Mouse (Mus musculus) forebrain, embryonic 10.5 days (tissue): ENCODE results near the gene Gstm2. TPM values are rescaled to one million over a fixed set of nuclear protein-coding genes. Genes with fewer than 3 reads are reported as not detected.
"Not testable (repeated sequence)": the region's sequence is repeated elsewhere in the genome, so short reads cannot be mapped to it uniquely, and the experiment has no call there.

Experiments
- DNase-seq: peaks from one replicate; pipeline ENCODE4 v3.0.0-alpha.2; 2017; ENCODE audit warnings: low spot score; ENCODE audit errors: extremely low spot score
- H3K27ac ChIP-seq: fragments of 300-500 bp; sonication (generic); 2 replicates; pipeline ENCODE4 v1.5.1; 2016; ENCODE audit warnings: mild to moderate bottlenecking
- H3K27me3 ChIP-seq: fragments of 300-500 bp; sonication (generic); 2 replicates; pipeline ENCODE4 v1.6.1; 2016; ENCODE audit warnings: mild to moderate bottlenecking; ENCODE audit not compliant: poor library complexity, severe bottlenecking
- H3K36me3 ChIP-seq: fragments of 300-500 bp; sonication (generic); replicated peaks from 2 replicates; pipeline ENCODE4 v1.6.1; 2016; ENCODE audit warnings: mild to moderate bottlenecking, moderate library complexity
- H3K4me1 ChIP-seq: fragments of 300-500 bp; sonication (generic); 2 replicates; pipeline ENCODE4 v1.6.1; 2016
- H3K4me3 ChIP-seq: fragments of 300-500 bp; sonication (generic); 2 replicates; pipeline ENCODE4 v1.5.1; 2016; ENCODE audit warnings: mild to moderate bottlenecking, moderate library complexity
- H3K9me3 ChIP-seq: fragments of 300-500 bp; sonication (generic); 2 replicates; pipeline ENCODE4 v1.6.1; 2016; ENCODE audit warnings: mild to moderate bottlenecking, moderate library complexity
- WGBS: fragments of 180-500 bp; shearing (Covaris S2); methylation state at CpG from one replicate; pipeline ENCODE4 v1.1.7; 2016; 5-methylcytosine and 5-hydroxymethylcytosine counted together
- polyA plus RNA-seq: library from polyadenylated mRNA; unstranded; fragments of >200 nt; fragmentation: Nextera tagmentation; extraction: Ambion mirVana; gene quantifications from 2 replicates; pipeline ENCODE4 v1.2.1, GENCODE M21; 2016

Gstm2 gene
- polyA plus RNA-seq, 1 experiment from 2014 or later = 10.2 TPM

- 86% methylated on average over 5 of the region's 5 CpGs for WGBS
- DNase-seq = no peak
- H3K4me1 ChIP-seq = peaks cover 6% of the 10 kb centered on the region; the same call in 1 of the 2 replicates
- no peak overlapping the region for H3K4me3 ChIP-seq
- no peaks in the 10 kb centered on the region for H3K36me3 ChIP-seq
- no peaks in the 10 kb centered on the region for H3K9me3 ChIP-seq
- H3K27me3 ChIP-seq = no peaks in the 10 kb centered on the region
- H3K27ac ChIP-seq = no peak overlapping the region
These were observed 32.3 kb downstream of the Gstm2 start for GRCm38 (mm10) chr3:107953906-107954305.

DNA sequence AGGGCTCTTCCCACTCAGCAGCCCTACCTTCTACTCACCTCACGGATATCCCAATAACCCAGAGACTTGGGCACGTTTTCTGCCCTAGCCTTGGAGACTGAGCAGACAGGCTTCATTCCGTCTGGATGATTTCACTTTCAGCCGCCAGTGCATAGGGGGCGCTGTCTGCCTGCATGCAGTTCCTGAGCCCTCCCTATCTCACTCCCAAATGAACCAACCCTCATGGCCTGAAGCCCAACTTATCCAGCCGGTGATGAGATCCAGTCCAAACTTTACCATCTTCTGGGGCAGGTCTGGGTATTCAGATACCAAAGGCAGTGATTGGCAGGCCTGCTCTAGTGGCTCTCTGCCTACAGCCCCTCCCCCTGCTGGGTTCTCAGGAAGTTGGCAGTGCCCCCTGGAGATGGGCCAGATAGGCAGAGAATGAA, 32.9 kb downstream of the Gstm2 start:
- H3K4me1 ChIP-seq = peaks cover 6% of the 10 kb centered on the region; the same call in 1 of the 2 replicates
- no peaks in the 10 kb centered on the region for H3K36me3 ChIP-seq
- H3K9me3 ChIP-seq = no peaks in the 10 kb centered on the region
- no peak overlapping the region for H3K4me3 ChIP-seq
- no peaks in the 10 kb centered on the region for H3K27me3 ChIP-seq
- DNase-seq = peak; percentile 28
- 16% methylated on average over 6 of the region's 6 CpGs for WGBS
- H3K27ac ChIP-seq = no peak overlapping the region

- Histone ChIP-seq H3K27ac (no peak overlapping the region), H3K4me3 (no peak overlapping the region), H3K4me1 (peaks cover 6% of the 10 kb centered on the region; the same call in 1 of the 2 replicates), H3K36me3 (no peaks in the 10 kb centered on the region), H3K27me3 (no peaks in the 10 kb centered on the region), H3K9me3 (no peaks in the 10 kb centered on the region)
- DNase-seq = no peak
- WGBS = 86% methylated on average over 11 of the region's 11 CpGs
These were observed 35.7 kb downstream of the Gstm2 start for GRCm38 (mm10) chr3:107950531-107950930.

GRCm38 (mm10) chr3:107949461-107949860, 36.8 kb downstream of the Gstm2 start:
- WGBS = 97% methylated on average over 1 of the region's 1 CpGs
- not testable (repeated sequence) for H3K9me3 ChIP-seq, H3K4me1 ChIP-seq, H3K36me3 ChIP-seq, H3K27ac ChIP-seq, H3K27me3 ChIP-seq, DNase-seq, H3K4me3 ChIP-seq

GRCm38 (mm10) chr3:107945729-107946128, 40.5 kb downstream of the Gstm2 start:
- H3K9me3 ChIP-seq = no peaks in the 10 kb centered on the region
- H3K36me3 ChIP-seq = no peaks in the 10 kb centered on the region
- DNase-seq = no peak
- no peak overlapping the region for H3K27ac ChIP-seq
- no peaks in the 10 kb centered on the region for H3K27me3 ChIP-seq
- WGBS = 59% methylated on average over 4 of the region's 4 CpGs
- no peak overlapping the region for H3K4me3 ChIP-seq
- H3K4me1 ChIP-seq = peaks cover 13% of the 10 kb centered on the region

- DNase-seq = peak; percentile 59
- Histone ChIP-seq H3K36me3 (no peaks in the 10 kb centered on the region), H3K27me3 (no peaks in the 10 kb centered on the region), H3K27ac (peak within 1 kb of the TSS; percentile 68), H3K4me1 (peaks cover 23% of the 10 kb centered on the region), H3K9me3 (no peaks in the 10 kb centered on the region), H3K4me3 (peak within 1 kb of the TSS; percentile 46)
- 15% methylated on average over 20 of the region's 20 CpGs for WGBS
These were observed 42.8 kb downstream of the Gstm2 start, which contains the start of gene Gstm6 for GRCm38 (mm10) chr3:107943239-107943990. TSS of gene Gstm6 (minus strand) at chr3:107943749.

DNA sequence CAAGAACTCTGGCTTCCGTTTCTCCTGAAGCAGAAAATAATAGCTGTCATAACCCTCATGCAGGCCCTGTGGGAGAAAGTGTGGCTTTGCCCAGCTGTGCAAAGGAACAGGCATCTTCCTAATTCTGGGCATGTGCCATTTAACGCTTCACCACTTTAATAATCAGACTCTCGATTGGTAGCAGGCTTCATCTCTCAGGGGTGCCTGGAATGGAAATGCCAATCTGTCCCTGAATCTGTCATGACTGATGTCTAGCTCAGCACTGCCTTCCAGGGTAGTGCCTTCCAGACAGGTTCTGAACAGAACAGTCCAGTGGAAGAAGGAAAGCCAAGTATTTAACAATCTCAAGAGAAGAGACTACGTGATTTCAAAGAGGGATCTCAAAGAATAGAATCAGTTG, 45.0 kb downstream of the Gstm2 start:
- peaks cover 23% of the 10 kb centered on the region for H3K4me1 ChIP-seq
- 87% methylated on average over 4 of the region's 4 CpGs for WGBS

GRCm38 (mm10) chr3:107940524-107940923, 45.7 kb downstream of the Gstm2 start:
- Histone ChIP-seq H3K27me3 (no peaks in the 10 kb centered on the region), H3K36me3 (no peaks in the 10 kb centered on the region), H3K4me1 (peaks cover 23% of the 10 kb centered on the region), H3K27ac (no peak overlapping the region), H3K9me3 (no peaks in the 10 kb centered on the region), H3K4me3 (no peak overlapping the region)
- WGBS = 88% methylated on average over 7 of the region's 7 CpGs
- no peak for DNase-seq

More for the DNA sequence above, 45.0 kb downstream of the Gstm2 start:
- H3K27me3 ChIP-seq = no peaks in the 10 kb centered on the region
- no peak overlapping the region for H3K4me3 ChIP-seq
- H3K9me3 ChIP-seq = no peaks in the 10 kb centered on the region
- no peak overlapping the region for H3K27ac ChIP-seq
- H3K36me3 ChIP-seq = no peaks in the 10 kb centered on the region
- DNase-seq = no peak

- Histone ChIP-seq H3K9me3 (no peaks in the 10 kb centered on the region), H3K27ac (0 out of 2 replicates have a peak overlapping the region, but pooled peaks have one; percentile 20), H3K36me3 (no peaks in the 10 kb centered on the region), H3K4me1 (peaks cover 23% of the 10 kb centered on the region), H3K27me3 (no peaks in the 10 kb centered on the region), H3K4me3 (no peak overlapping the region)
- WGBS = 86% methylated on average over 4 of the region's 4 CpGs
- no peak for DNase-seq
These were observed 46.4 kb downstream of the Gstm2 start for GRCm38 (mm10) chr3:107939830-107940229.

DNA sequence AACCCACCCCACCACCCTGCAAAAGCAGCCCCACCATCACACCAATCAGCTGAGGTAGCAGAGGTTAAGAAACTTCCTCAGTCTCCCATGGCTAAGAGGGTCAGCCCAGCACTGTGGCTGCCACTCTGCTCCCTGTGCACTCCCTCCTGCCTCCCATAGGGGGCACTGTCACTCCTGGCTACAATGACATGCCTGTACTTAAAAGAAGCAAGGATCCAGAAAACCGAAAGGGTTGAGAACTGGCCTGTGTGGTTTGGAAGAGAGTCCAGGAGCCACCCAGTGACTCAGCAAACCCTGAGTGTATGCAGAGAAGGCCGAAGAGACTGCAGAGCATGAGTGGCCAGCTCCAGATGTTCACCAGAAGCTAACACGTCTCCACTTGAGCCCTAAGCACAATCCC, 46.9 kb downstream of the Gstm2 start:
- DNase-seq = peak; percentile 62
- WGBS = 56% methylated on average over 3 of the region's 3 CpGs
- Histone ChIP-seq H3K36me3 (no peaks in the 10 kb centered on the region), H3K4me3 (no peak overlapping the region), H3K27ac (peak overlapping the region; percentile 20; the same call in 1 of the 2 replicates), H3K4me1 (peaks cover 23% of the 10 kb centered on the region), H3K27me3 (0 out of 2 replicates have a peak, but pooled peaks cover under 1% of the 10 kb centered on the region), H3K9me3 (no peaks in the 10 kb centered on the region)

DNA sequence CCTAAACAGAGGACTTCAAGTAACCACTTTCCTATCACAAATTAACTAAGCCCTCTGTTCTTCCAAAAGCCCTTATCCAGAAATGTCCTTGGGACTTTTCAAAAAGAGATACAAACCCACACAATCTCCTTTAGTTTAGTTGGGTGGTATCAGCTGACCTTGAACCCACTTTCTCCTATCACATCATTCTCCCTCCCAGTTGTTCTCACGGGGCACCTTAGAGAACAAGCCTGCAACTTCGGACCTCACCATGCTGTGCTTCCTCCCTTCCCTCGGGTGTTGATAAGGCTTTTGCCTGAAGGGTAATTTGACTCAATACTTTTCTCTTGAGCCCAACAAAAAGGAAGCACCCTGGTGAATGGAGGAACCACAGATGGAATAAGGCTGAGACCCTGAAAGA, 50.4 kb downstream of the Gstm2 start:
- Histone ChIP-seq H3K36me3 (no peaks in the 10 kb centered on the region), H3K9me3 (no peaks in the 10 kb centered on the region), H3K27me3 (peaks cover 17% of the 10 kb centered on the region; the same call in 1 of the 2 replicates), H3K4me1 (peaks cover 26% of the 10 kb centered on the region), H3K4me3 (no peak overlapping the region), H3K27ac (no peak overlapping the region)
- 82% methylated on average over 3 of the region's 3 CpGs for WGBS
- DNase-seq = no peak

DNA sequence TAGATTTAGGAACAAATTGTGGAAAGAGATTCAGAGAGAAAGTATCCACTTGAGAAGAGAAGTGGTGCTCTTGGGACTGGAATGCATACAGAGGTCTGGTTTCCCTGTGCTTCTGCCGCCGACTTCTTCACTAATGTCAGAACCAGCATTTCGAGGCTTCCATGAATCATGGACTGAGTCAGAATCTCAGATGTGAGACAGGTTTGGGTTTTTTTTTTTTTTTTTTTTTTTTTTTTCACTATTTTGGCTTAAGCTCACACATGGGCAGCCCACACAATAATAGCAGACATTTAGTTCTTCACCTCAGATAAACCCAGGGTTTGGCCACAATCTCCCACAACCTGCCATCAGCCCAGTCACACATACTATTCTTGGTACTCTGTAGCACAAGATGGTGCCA, 51.0 kb downstream of the Gstm2 start:
- DNase-seq = no peak
- 96% methylated on average over 3 of the region's 3 CpGs for WGBS
- no peak overlapping the region for H3K27ac ChIP-seq
- H3K27me3 ChIP-seq = peaks cover 20% of the 10 kb centered on the region; the same call in 1 of the 2 replicates
- peaks cover 28% of the 10 kb centered on the region for H3K4me1 ChIP-seq
- no peaks in the 10 kb centered on the region for H3K36me3 ChIP-seq
- H3K4me3 ChIP-seq = no peak overlapping the region
- H3K9me3 ChIP-seq = no peaks in the 10 kb centered on the region

- H3K27me3 ChIP-seq = peaks cover 21% of the 10 kb centered on the region; the same call in 1 of the 2 replicates
- no peaks in the 10 kb centered on the region for H3K9me3 ChIP-seq
- no peaks in the 10 kb centered on the region for H3K36me3 ChIP-seq
- H3K27ac ChIP-seq = peak overlapping the region; percentile 53
- peaks cover 18% of the 10 kb centered on the region for H3K4me1 ChIP-seq
- H3K4me3 ChIP-seq = no peak overlapping the region
- WGBS = 86% methylated on average over 6 of the region's 6 CpGs
- DNase-seq = no peak
These were observed 54.1 kb downstream of the Gstm2 start for GRCm38 (mm10) chr3:107932128-107932527.
